Mouse (Mus musculus) embryonic facial prominence, embryonic 12.5 days (tissue): ENCODE data around the gene Fam71e1. TPM values are rescaled to one million over a fixed set of nuclear protein-coding genes. Genes with fewer than 3 reads are reported as not detected.

Source experiments
- ATAC-seq: fragments of 200-750 bp; cut with Nextera tagmentation; 2 replicates; pipeline ENCODE4 v1.8.0; 2017; ENCODE audit not compliant: insufficient number of reproducible peaks, insufficient read depth, low FRiP score, low TSS enrichment
- H3K27ac ChIP-seq: fragments of 300-500 bp; sonication (generic); 2 replicates; pipeline ENCODE4 v1.5.1; 2016; ENCODE audit warnings: mild to moderate bottlenecking
- H3K27me3 ChIP-seq: fragments of 300-500 bp; sonication (generic); 2 replicates; pipeline ENCODE4 v1.6.1; 2016; ENCODE audit warnings: mild to moderate bottlenecking, moderate library complexity
- H3K36me3 ChIP-seq: fragments of 300-500 bp; sonication (generic); 2 replicates; pipeline ENCODE4 v1.6.1; 2016; ENCODE audit warnings: mild to moderate bottlenecking
- H3K4me1 ChIP-seq: fragments of 300-500 bp; sonication (generic); 2 replicates; pipeline ENCODE4 v1.6.1; 2016
- H3K4me2 ChIP-seq: fragments of 300-500 bp; sonication (generic); replicated peaks from 2 replicates; pipeline ENCODE4 v1.6.1; 2016; ENCODE audit warnings: mild to moderate bottlenecking, moderate library complexity
- H3K4me3 ChIP-seq: fragments of 300-500 bp; sonication (generic); 2 replicates; pipeline ENCODE4 v1.5.1; 2016; ENCODE audit warnings: mild to moderate bottlenecking
- H3K9ac ChIP-seq: fragments of 300-500 bp; sonication (generic); 2 replicates; pipeline ENCODE4 v1.6.1; 2016; ENCODE audit warnings: mild to moderate bottlenecking, moderate library complexity
- H3K9me3 ChIP-seq: fragments of 300-500 bp; sonication (generic); 2 replicates; pipeline ENCODE4 v1.6.1; 2016; ENCODE audit warnings: mild to moderate bottlenecking, moderate library complexity
- WGBS: fragments of 180-500 bp; shearing (Covaris S2); methylation state at CpG from one replicate; pipeline ENCODE4 v1.1.7; 2016; 5-methylcytosine and 5-hydroxymethylcytosine counted together
- polyA plus RNA-seq: library from polyadenylated mRNA; unstranded; fragments of >200 nt; fragmentation: Nextera tagmentation; extraction: Ambion mirVana; gene quantifications from 2 replicates; pipeline ENCODE4 v1.2.1, GENCODE M21; 2016

Gene Fam71e1
- polyA plus RNA-seq, 1 experiment from 2014 or later, result 22.5 TPM

DNA sequence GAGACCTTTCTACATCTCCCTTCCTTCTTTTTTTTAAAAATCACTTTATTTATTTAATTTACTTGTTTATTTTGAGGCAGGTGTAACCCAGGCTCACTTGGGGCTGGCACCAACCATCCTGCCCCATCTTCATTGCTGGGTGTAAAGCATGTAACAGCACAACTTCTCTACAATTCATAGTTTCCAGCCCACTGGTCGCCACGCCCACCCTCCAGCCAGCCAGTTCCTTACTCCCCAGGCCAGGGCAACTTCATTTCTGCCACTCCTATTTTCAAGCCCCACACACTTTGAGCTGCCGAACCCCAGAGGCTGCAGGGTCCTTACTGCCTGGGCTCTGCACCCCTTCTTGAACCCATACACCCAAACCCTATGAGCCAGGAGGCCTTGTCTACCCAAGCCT is 24.6 kb downstream of the Fam71e1 start:
- no peak overlapping the region for H3K4me3 ChIP-seq
- no peak overlapping the region for H3K9ac ChIP-seq
- H3K9me3 ChIP-seq, result no peaks in the 10 kb centered on the region
- no peaks in the 10 kb centered on the region for H3K36me3 ChIP-seq
- H3K4me1 ChIP-seq, result peaks cover 3% of the 10 kb centered on the region; the same call in 1 of the 2 replicates
- peaks cover 60% of the 10 kb centered on the region for H3K27me3 ChIP-seq
- ATAC-seq, result no peak
- H3K27ac ChIP-seq, result no peak overlapping the region
- no peak overlapping the region for H3K4me2 ChIP-seq
- WGBS, result 64% methylated on average over 3 of the region's 3 CpGs

DNA sequence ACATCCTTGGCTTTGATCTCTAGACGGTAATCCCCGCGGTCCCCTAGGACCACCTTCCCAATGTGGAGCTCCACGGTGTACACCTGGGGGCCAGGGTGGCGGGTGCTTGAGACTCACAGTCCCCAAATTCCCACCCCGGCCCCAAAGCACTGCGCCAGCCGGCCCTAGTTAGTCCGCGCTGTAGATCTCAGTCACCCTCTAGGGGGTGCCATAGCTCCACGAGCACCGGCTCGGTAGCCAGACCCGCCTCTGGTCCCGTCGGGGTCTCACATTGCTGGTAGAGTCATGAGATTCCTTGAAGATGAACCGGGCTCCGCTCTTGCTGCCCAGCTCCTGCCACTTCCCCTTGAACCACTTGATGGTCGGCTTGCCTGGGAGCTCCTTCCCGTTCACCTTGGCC is 25.3 kb downstream of the Fam71e1 start:
- no peaks in the 10 kb centered on the region for H3K36me3 ChIP-seq
- 3% methylated on average over 20 of the region's 20 CpGs for WGBS
- no peak overlapping the region for H3K9ac ChIP-seq
- peaks cover 3% of the 10 kb centered on the region; the same call in 1 of the 2 replicates for H3K4me1 ChIP-seq
- H3K9me3 ChIP-seq, result no peaks in the 10 kb centered on the region
- H3K4me2 ChIP-seq, result peak overlapping the region; percentile 27; the same call in 1 of the 2 replicates
- H3K27me3 ChIP-seq, result peaks cover 66% of the 10 kb centered on the region
- H3K27ac ChIP-seq, result no peak overlapping the region
- no peak overlapping the region for H3K4me3 ChIP-seq
- peak; percentile 64; the same call in 1 of the 2 replicates for ATAC-seq

DNA sequence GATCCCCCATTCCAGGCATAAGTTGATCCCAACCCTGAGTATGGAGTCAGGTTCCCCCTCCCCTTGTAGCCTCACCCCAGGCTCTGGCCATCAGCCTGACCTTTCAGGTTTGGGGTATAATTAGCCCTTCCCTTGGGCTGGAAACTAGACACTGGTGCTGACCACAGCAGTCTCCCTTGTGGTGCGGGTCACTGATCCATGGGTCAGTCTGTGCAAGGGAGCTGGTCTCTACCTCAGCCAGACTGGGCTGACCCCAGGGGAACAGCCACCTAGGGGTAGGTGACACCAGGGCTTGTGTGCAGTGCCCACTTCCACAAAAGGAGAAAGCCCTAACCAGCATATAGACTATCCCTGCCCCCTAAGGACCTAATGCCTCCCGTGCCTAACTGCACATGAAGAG is 26.7 kb downstream of the Fam71e1 start:
- H3K4me2 ChIP-seq, result no peak overlapping the region
- 64% methylated on average over 2 of the region's 2 CpGs for WGBS
- peaks cover 8% of the 10 kb centered on the region; the same call in 1 of the 2 replicates for H3K4me1 ChIP-seq
- H3K4me3 ChIP-seq, result no peak overlapping the region
- peaks cover 72% of the 10 kb centered on the region for H3K27me3 ChIP-seq
- H3K36me3 ChIP-seq, result no peaks in the 10 kb centered on the region
- H3K9ac ChIP-seq, result no peak overlapping the region
- ATAC-seq, result no peak
- H3K27ac ChIP-seq, result no peak overlapping the region
- no peaks in the 10 kb centered on the region for H3K9me3 ChIP-seq

DNA sequence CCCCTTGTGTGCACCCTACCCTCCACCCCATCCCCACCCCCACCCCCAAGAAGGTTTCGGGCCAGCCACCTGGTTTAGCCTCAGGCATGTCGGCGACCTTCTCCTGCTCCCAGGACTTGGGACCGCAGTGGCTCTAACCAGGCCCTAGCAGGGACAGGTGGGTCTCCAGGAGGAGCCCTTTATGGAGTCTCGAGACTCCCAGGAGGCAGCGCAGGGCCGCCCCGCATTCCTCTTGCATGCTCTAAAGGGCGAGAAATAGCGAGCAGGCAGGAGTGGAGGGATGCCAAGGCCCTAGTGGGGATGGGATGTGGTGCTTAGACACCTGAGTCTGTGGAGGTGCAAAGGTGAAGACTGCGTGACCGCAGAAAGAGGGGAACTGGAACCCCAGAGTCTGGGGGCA is 28.1 kb downstream of the Fam71e1 start, which contains the start of gene Mybpc2:
TSS of gene Mybpc2 (minus strand) at position 155 of the 400 bp plus-strand sequence.
- Histone ChIP-seq H3K27ac (no peak within 1 kb of the TSS), H3K4me2 (peak within 1 kb of the TSS; percentile 21; the same call in 1 of the 2 replicates), H3K9ac (peak within 1 kb of the TSS; percentile 40), H3K9me3 (no peaks in the 10 kb centered on the region), H3K36me3 (no peaks in the 10 kb centered on the region), H3K27me3 (peaks cover 85% of the 10 kb centered on the region), H3K4me1 (peaks cover 8% of the 10 kb centered on the region; the same call in 1 of the 2 replicates), H3K4me3 (no peak within 1 kb of the TSS)
- 25% methylated on average over 12 of the region's 12 CpGs for WGBS
- no peak for ATAC-seq

DNA sequence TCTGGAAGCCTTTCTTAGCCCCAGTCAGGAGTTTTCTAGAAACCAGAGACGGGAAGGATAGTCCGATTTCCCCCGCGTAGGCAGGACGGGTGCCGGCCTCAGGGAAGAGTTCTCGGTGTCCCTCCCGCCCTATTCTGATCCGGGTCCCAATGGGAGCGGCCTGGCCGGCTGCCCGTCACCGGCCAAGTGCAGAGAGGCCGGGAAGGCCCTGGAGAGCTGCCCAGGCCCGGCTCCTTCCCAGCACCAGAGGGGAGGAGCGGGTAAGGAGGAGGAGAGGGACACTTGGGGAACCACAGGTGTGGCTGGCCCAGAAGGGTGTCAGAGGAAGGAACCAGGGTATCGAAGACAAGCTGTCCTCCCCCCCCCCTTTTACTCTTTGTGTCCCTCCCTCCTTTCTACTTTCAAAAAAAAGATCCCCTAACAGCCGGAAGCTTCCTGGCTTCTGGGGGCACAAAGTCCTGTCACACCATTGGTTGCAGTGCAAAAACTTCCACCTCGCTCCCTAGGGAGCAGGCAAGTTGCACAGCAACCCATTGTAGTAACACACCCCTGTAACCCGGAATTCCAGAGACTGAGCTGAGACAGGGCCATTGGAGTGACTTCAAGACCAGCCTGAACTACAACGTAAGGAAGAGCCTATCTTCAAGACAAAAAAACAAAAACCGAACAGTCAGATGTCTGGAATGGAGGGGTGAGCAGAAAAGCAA is 28.9 kb downstream of the Fam71e1 start:
- peak overlapping the region; percentile 40 for H3K9ac ChIP-seq
- no peaks in the 10 kb centered on the region for H3K9me3 ChIP-seq
- peaks cover 8% of the 10 kb centered on the region; the same call in 1 of the 2 replicates for H3K4me1 ChIP-seq
- 9% methylated on average over 22 of the region's 22 CpGs for WGBS
- no peak overlapping the region for H3K4me3 ChIP-seq
- no peak for ATAC-seq
- H3K4me2 ChIP-seq, result peak overlapping the region; percentile 21; the same call in 1 of the 2 replicates
- H3K27me3 ChIP-seq, result peaks cover 87% of the 10 kb centered on the region
- no peak overlapping the region for H3K27ac ChIP-seq
- no peaks in the 10 kb centered on the region for H3K36me3 ChIP-seq

DNA sequence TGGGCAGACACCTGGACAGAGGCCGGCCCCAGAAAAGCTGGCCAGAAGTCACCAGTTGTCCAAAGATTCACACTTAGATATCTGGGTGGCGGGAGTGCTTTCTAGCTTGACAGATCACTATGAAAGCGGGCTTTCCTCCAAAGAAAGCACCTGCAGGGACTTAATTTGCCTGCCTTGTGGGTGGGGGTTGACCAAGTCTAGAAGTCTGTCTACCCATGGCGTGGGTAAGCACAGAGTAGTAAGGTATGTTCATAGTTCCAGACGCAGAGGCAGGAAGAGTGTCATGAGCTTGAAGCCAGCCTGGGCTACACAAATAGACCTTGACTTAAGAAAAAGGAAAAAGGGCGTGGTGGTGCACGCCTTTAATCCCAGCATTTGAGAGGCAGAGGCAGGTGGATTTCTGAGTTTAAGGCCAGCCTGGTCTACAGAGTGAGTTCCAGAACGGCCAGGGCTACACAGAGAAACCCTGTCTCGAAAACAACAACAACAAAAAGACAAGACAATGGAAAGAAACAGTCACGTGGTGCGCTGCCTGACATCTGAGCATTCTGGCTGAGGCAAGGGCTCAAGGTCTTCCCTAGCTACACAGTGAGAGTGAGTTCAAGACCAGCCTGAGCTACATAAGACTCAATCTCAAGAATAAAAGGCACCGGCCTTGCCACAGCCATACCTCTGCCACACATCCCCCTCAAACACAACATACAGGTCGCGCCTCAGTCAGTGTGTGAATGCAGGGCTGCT is 30.2 kb downstream of the Fam71e1 start:
- 86% methylated on average over 14 of the region's 14 CpGs for WGBS

DNA sequence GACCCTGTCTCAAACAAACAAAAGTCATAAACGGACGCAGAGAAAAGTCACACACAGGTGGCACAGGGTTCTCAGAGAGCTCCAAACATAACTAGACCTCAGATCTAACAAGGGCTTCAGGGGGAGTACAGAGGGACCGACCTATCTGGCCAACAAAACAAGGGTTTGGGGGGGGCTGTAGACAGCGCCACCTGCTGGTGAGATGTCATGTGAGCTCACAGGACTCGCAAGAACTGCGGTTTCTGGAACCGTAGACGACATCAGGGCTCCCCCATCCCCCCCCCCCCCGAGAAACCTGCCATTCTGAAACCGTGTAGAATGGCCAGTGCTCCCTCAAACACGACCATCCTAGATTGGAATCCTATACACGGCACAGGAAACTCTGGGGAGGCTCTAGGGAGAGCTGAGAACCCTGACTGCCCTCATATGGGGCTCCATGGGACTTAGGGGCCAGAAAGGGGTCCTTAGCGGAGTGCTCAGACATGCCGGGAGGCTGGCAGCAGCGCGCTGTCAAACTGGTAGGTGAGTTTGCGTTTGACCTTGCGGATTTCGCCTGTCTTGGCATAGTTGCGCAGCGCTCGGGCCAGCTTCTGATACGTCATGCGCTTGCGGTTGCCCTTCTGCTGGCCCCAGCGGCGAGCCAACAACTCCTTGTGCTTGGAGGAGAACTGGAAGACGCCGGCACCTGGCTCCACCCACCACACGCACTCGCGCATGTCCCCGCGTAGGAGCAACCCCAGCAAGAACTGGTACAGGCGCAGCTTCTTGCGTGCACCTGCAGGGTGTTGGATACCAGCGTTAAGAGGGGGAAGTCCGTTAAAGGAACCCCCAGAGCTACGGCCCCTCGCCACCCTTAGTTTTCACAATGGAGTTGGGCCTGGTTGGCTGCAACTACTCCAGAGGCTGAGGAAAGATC is 31.4 kb downstream of the Fam71e1 start:
- Histone ChIP-seq H3K4me1 (peaks cover 8% of the 10 kb centered on the region; the same call in 1 of the 2 replicates), H3K27me3 (peaks cover 65% of the 10 kb centered on the region), H3K9ac (peak overlapping the region; percentile 41), H3K4me2 (peak overlapping the region; percentile 72), H3K36me3 (peaks cover 6% of the 10 kb centered on the region), H3K27ac (no peak overlapping the region), H3K4me3 (peak overlapping the region; percentile 35), H3K9me3 (no peaks in the 10 kb centered on the region)
- 6% methylated on average over 40 of the region's 40 CpGs for WGBS
- no peak for ATAC-seq

More for the DNA sequence above, 30.2 kb downstream of the Fam71e1 start:
- no peak overlapping the region for H3K4me3 ChIP-seq
- ATAC-seq, result no peak
- H3K27ac ChIP-seq, result no peak overlapping the region
- no peaks in the 10 kb centered on the region for H3K36me3 ChIP-seq
- no peaks in the 10 kb centered on the region for H3K9me3 ChIP-seq
- peaks cover 76% of the 10 kb centered on the region for H3K27me3 ChIP-seq
- peaks cover 8% of the 10 kb centered on the region; the same call in 1 of the 2 replicates for H3K4me1 ChIP-seq
- H3K4me2 ChIP-seq, result no peak overlapping the region
- H3K9ac ChIP-seq, result no peak overlapping the region

DNA sequence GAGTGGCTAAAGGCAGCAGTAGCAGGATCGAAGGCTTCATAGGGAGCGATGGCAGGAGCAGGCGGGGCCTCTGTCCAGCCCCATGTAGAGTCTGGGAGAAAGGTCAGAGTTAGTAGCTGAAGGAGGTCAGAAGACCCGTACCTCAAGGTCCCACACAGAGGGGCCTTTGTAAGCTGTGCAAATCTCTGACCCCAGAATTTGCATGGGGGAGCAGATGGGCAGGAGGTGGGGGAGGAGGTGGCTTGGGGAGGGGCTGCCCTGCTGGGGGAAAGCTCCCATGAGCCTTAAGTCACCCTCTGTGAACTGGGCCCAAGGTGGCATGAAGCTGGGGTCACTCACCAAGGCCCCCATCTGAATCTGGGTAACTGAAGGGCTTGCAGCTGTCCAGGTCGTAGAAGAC is 33.1 kb downstream of the Fam71e1 start:
- Histone ChIP-seq H3K9ac (no peak overlapping the region), H3K27me3 (peaks cover 47% of the 10 kb centered on the region)
- WGBS, result 48% methylated on average over 5 of the region's 5 CpGs

DNA sequence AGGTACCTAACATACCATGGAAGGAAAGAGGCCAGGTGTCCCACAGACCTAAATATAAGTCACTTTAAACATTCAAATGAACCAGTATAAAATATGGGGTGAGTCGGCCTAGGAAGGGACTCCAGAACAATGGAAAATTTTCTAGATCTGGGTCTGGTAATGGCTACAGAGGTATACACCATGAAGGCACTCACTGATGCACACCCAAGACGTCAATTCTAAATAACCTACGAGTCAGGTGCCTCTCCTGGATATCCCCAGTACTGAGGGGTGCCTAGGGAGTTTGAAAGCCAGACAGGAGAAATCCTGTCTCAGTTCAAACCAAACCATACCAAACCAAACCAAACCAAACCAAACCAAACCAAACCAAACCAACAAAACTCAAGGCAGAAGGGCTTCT is 34.1 kb downstream of the Fam71e1 start:
- Histone ChIP-seq H3K4me3 (no peak overlapping the region), H3K27ac (no peak overlapping the region), H3K9me3 (no peaks in the 10 kb centered on the region), H3K4me1 (0 out of 2 replicates have a peak, but pooled peaks cover 5% of the 10 kb centered on the region), H3K27me3 (peaks cover 37% of the 10 kb centered on the region), H3K4me2 (no peak overlapping the region), H3K36me3 (peaks cover 33% of the 10 kb centered on the region), H3K9ac (no peak overlapping the region)
- 80% methylated on average over 3 of the region's 3 CpGs for WGBS
- ATAC-seq, result no peak

More for the DNA sequence above, 33.1 kb downstream of the Fam71e1 start:
- H3K27ac ChIP-seq, result no peak overlapping the region
- peaks cover 8% of the 10 kb centered on the region; the same call in 1 of the 2 replicates for H3K4me1 ChIP-seq
- no peak for ATAC-seq
- no peaks in the 10 kb centered on the region for H3K9me3 ChIP-seq
- H3K4me3 ChIP-seq, result no peak overlapping the region
- no peak overlapping the region for H3K4me2 ChIP-seq
- H3K36me3 ChIP-seq, result peaks cover 23% of the 10 kb centered on the region

DNA sequence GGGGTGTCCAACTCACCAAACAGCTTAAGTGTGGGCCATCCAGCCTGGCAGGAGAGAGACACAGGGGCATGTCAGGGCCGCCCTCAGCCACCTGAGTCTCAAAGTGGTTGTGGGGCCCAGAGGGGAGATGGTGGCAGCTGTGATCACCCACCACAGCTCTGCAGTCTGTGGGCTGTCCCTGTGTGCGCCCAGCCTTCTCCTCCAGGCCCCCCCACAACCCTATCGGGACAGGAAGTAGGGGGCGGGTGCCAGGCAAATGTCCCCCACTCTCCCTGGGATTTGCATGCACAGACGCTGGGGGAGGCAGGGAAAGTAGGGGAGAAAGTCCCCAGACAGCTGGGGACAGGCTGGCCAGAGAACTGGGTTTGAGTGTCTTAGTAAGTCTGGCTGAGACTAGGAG is 34.8 kb downstream of the Fam71e1 start:
- 59% methylated on average over 5 of the region's 5 CpGs for WGBS
- Histone ChIP-seq H3K4me1 (0 out of 2 replicates have a peak, but pooled peaks cover 5% of the 10 kb centered on the region), H3K9ac (no peak overlapping the region), H3K4me2 (no peak overlapping the region), H3K9me3 (no peaks in the 10 kb centered on the region), H3K27me3 (peaks cover 31% of the 10 kb centered on the region), H3K4me3 (no peak overlapping the region), H3K36me3 (peaks cover 40% of the 10 kb centered on the region), H3K27ac (no peak overlapping the region)
- ATAC-seq, result no peak
